Mouse (Mus musculus): Measurements from ENCODE around the gene Gm14409. TPM values are rescaled to one million over a fixed set of nuclear protein-coding genes. Genes with fewer than 3 reads are reported as not detected.
"Not testable (repeated sequence)": the region's sequence is repeated elsewhere in the genome, so short reads cannot be mapped to it uniquely, and the experiment has no call there.

The Gm14409 gene
- total RNA-seq (2022) = 1 to 10 TPM; 1.3 to 2.5 (median 1.3) TPM

GRCm38 (mm10) chr2:177266936-177267335 is at the start of gene Gm14409:
TSS of gene Gm14409 (minus strand) at chr2:177267036.
- DNase-seq = not testable (repeated sequence)

GRCm38 (mm10) chr2:177309627-177310026 is 42.8 kb upstream of the Gm14409 start:
- DNase-seq = not testable (repeated sequence)

GRCm38 (mm10) chr2:177304980-177305379 is 38.1 kb upstream of the Gm14409 start:
- not testable (repeated sequence) for DNase-seq

GRCm38 (mm10) chr2:177283701-177284100 is 16.9 kb upstream of the Gm14409 start:
- not testable (repeated sequence) for DNase-seq

- DNase-seq = not testable (repeated sequence)
Observed at GRCm38 (mm10) chr2:177277754-177278153, 10.9 kb upstream of the Gm14409 start.

- not testable (repeated sequence) for DNase-seq
Observed at GRCm38 (mm10) chr2:177272237-177272636, 5.4 kb upstream of the Gm14409 start.

- DNase-seq = not testable (repeated sequence)
Observed at GRCm38 (mm10) chr2:177247449-177247848, 19.4 kb downstream of the Gm14409 start.

GRCm38 (mm10) chr2:177230461-177230860 is 36.4 kb downstream of the Gm14409 start:
- DNase-seq = not testable (repeated sequence)

Other genes with a start within 250 kb of the Gm14409 start
- under 1 TPM; 0.23 to 0.81 (median 0.46) TPM for gene Gm14401, start 192.7 kb downstream of the Gm14409 start, total RNA-seq (2022)
- 10 to 100 TPM; 35.1 to 43.3 (median 37.9) TPM for gene Gm14410, start 60.6 kb downstream of the Gm14409 start, total RNA-seq (2022)
- 1 to 10 TPM; 4.1 to 6.5 (median 5.0) TPM for gene Gm14412, start 57.3 kb upstream of the Gm14409 start, total RNA-seq (2022)
- 10 to 100 TPM; 15.9 to 40.5 (median 28.7) TPM for gene Gm14418, start 131.3 kb upstream of the Gm14409 start, total RNA-seq (2022)
- 10 to 100 TPM; 54.5 to 92.0 (median 63.9) TPM for gene Zfp970, start 197.7 kb upstream of the Gm14409 start, total RNA-seq (2022)
- 10 to 100 TPM; 58.7 to 76.7 (median 70.5) TPM for gene Gm14403, start 231.2 kb upstream of the Gm14409 start, total RNA-seq (2022)

Data from adrenal gland, adult 8-10 months (tissue).